Mouse (Mus musculus) C2C12 (cell line): ENCODE measurements around the gene Ireb2.

Experiments
- CEBPB ChIP-seq: IDR thresholded peaks from one replicate; pipeline ENCODE4 v1.6.1; 2011; ENCODE audit warnings: low read depth, mild to moderate bottlenecking, control low read depth, moderate library complexity
- CTCF ChIP-seq: IDR thresholded peaks from one replicate; pipeline ENCODE4 v1.5.1; 2011; ENCODE audit not compliant: control insufficient read depth, insufficient read depth, insufficient read length
- FOSL1 ChIP-seq: IDR thresholded peaks from one replicate; pipeline ENCODE4 v1.8.0; 2011; ENCODE audit warnings: mild to moderate bottlenecking, low read length; ENCODE audit not compliant: poor library complexity, insufficient read depth, severe bottlenecking
- MAX ChIP-seq: IDR thresholded peaks from one replicate; pipeline ENCODE4 v1.6.1; 2011; ENCODE audit warnings: mild to moderate bottlenecking, control low read depth
- MYOD1 ChIP-seq: IDR thresholded peaks from one replicate; pipeline ENCODE4 v1.6.1; 2011; ENCODE audit warnings: low read depth; ENCODE audit not compliant: control insufficient read depth, insufficient read length
- MYOG ChIP-seq: IDR thresholded peaks from one replicate; pipeline ENCODE4 v1.6.1; 2011; ENCODE audit not compliant: control insufficient read depth, insufficient read length; ENCODE audit errors: extremely low read depth
- USF1 ChIP-seq: IDR thresholded peaks from one replicate; pipeline ENCODE4 v1.6.1; 2011; ENCODE audit warnings: low read depth, mild to moderate bottlenecking, control low read depth, moderate library complexity

- no peak for TF ChIP-seq CTCF
- no peak for TF ChIP-seq FOSL1
- TF ChIP-seq CEBPB, result no peak
- TF ChIP-seq USF1, result no peak
- TF ChIP-seq MYOG, result no peak
- no peak for TF ChIP-seq MAX
- no peak for TF ChIP-seq MYOD1
Observed at GRCm38 (mm10) chr9:54878759-54879158, 15.2 kb downstream of the Ireb2 start.
